Mouse (Mus musculus): ENCODE results near the gene Atxn2l.

Atxn2l gene

DNA sequence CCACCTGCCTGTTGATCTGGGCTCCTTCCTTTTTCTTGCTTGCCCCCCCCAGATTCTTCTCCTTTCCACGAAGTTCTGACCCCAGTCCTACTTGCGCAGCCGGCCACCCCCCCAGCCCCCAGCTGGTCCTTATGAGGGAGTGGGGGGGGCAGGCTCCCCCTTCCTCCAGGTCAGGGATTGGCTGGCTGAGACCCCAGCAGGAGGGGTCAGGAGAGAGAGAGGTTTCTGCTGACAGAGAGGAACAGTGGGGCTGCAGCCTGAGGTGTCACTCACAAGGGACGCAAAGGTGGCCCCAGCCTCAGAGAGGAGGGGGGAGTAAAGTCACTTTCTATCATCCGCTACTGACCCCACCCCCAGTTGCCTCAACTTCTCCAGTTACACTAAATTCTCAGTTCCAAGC, 40.2 kb downstream of the Atxn2l start, which contains the start of gene Atp2a1:
Gene Atp2a1, minus strand, starts transcription at position 105 of the 400 bp plus-strand sequence.
- DNase-seq (ENCODE audit: low spot score in 2 of 2), result no peak

DNA sequence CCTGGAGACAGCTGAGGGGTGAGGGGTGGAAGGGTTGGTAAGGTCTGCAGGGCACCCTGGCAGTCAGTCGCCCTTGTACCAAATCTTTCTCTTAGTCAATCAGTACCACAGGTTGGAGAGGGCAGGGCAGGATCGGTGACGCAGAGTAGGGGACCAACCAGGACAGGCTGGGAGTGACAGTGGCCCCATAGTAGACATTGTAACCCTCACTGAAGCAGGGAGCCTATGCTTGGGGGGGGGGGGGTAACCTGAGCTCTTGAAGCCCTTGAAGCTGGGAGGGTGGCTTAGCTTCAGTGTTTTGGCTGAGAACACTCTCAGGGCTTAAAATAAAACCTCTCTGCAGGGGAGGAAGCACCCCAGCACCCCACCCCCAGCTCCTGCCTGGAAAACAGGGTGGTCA, 41.6 kb downstream of the Atxn2l start:
- no peak for DNase-seq (ENCODE audit: low spot score in 2 of 2)

DNA sequence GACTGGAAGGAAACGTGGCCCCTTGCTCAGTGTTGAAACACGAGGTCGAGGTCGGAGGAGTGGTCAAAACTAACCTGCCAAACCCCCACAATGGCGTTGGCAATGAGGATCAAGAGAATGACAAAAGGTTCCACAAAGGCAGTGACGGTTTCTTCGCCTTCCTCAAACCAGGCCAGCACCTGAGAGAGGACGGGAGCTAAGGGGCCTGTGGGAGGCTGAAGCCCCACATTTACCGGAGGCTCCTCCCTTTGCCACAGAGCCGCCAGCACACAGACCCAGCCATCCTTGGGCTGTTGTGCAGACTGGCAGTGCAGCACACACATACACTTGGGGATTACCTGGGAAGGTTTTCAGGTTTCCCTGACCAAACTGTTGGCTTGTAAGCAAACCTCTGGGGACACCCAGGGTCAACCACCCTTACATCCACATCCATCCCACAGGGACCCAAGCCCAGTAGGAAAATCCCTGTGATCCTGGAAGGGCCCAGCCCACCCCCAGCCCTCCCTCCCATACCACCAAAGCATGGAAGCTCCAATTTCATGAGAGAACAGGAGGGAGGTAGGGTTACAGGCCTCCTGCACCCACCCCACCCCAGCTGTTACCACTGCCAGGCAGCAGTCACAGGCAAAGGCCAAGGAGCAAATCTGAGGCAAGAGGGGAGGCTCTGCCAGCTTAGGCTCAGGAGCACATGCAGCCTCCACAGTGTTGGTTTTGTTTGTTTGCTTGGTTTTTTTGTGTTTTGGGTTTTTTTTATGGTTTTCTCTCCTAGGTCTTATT, 42.4 kb downstream of the Atxn2l start:
- no peak for DNase-seq (ENCODE audit: low spot score in 2 of 2)

DNA sequence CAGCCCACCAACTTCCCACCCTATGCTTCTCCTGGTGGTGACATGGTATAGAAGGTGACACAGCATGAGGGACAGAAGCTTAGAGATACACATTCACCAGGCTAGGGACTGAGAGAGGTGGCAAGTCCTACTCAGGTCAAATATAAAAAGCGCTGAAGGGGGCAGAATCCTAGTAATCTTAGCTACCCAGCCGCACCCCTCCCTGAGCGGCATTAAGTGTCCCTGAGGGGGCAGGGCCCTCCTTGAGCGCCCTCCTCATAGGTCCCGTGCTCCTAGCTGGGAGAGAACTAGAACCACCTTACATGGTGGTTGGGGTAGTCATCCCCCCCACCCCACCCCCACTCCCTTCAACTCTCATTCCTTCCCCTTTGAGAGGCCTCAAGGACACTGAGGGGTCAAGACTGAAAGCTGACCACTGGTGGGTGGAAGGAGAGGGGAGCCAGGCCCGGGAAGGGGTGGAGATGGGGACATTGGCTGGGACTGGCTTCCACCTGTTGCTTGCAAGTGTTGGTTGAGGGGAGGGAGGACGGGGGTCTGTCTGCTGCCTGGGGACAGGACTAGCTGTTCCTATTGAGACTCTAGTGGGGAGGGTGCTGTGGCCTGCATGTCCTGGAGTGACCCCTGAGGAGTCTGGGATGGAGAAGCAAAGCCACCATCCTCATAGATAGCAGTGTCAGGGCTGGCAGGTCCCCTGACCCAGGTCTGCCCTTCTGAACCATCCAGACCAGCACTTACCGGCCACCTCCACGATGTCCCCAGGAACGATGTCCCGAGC, 44.2 kb downstream of the Atxn2l start:
- no peak for DNase-seq (ENCODE audit: low spot score in 2 of 2)

DNA sequence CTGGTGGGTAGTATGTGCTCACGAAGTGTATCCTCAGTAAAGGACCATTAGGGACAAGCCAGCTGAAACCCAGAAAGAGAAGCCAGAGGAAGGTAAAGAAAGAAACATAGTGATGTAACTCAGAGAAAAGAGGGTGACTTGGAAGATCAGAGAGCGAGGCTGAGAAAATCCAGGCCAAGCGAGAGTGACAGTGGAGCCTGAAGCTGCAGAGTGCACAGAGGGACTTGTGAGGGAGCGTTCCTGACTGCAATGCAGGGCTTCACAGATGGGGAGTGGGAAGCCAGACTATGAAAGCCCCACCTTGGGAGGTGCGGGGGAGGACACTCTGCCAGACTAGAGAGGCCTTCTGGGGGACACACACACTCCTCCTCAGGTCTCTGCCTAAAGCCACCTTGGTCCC, 45.0 kb downstream of the Atxn2l start:
- DNase-seq (ENCODE audit: low spot score in 2 of 2), result no peak

DNA sequence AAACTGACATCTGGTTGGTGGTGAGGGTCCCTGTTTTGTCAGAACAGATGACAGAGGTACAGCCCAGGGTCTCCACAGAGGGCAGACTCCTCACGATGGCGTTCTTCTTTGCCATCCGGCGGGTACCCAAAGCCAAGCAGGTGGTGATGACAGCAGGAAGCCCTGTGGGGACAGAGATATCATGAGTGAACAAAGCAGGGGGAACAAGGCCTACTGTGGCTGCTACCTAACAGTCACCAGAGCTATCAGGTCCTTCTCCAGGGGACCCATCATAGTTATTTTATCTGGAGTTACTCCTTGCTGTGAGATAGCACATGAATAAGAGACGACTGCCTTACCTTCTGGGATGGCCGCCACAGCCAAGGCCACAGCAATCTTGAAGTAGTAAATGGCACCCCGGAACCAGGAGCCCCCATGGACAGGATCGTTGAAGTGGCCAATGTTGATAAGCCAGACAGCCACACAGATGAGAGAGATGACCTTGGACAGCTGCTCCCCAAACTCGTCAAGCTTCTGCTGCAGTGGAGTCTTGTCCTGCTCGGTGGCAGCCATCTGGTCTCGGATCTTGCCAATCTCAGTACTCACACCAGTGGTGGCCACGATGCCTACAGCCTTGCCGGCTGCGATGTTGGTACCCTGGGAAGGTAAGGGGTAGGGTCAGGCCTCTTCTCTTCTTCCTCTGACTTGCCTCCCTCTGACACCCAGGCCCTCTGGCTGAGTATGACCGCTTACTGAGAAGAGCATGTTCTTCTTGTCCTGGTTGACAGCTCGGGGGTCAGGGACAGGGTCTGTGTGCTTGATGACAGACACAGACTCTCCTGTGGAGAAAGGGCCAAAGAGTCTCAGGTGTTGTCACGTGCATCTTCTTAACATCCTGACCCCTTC, 46.6 kb downstream of the Atxn2l start:
- no peak for DNase-seq (ENCODE audit: low spot score in 2 of 2)

DNA sequence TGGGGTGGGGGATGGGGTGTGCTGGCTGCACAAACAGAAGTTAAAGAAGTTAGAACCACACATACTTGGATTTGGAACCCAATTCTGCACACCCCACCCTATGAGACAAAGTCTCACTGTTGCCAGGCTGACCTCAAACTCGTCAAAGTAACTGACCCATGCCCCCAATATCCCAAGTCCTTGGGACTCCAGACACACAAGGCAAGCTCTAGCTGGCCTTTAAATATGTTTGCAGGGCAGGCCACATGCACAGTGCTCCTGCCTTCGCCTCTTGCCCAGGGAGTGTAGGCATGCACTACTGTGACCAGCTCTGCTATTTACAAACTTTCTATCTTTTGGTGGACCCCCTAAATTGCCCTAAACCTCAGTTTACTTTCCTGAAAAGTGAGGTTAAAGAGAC, 48.0 kb downstream of the Atxn2l start:
- DNase-seq (ENCODE audit: low spot score in 2 of 2), result no peak

DNA sequence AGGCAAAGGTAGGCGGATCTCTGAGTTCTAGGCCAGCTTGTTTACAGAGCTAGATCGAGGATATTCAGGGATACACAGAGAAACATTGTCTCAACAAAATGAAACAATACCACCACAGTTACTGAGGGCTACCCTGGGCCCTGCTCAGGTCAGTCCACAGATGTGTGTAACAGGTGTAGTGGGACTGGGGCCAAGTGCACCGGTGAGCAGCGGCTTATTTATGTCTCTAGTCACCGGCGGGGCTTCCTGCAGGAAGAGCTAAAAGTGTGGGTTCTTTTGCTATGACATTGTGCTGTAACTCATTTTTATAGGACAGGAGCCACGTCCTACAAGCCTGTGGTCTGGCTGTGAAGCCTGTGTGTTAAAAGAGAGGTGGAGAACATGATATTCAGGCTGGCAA, 49.4 kb downstream of the Atxn2l start:
- no peak for DNase-seq (ENCODE audit: low spot score in 2 of 2)

DNA sequence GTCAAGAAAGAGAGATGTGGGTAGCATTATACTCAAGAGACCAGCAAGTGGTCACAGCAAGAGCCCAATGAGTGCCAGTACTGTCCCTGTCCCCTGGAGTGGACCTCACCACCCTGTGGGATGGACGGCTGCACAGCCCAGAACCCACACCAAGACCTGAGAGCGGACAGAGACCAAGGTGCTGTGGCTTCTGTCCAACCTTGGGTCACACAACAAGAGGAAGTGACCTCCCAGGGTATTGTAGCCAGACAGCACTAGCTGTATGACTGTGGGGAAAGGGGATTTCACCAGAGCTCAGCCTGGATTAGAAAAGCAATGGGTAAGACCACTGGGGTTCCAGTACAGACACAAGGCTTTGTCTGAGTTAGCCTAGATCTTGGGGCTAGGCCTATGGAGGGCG, 51.0 kb downstream of the Atxn2l start:
- no peak for DNase-seq (ENCODE audit: low spot score in 2 of 2)

DNA sequence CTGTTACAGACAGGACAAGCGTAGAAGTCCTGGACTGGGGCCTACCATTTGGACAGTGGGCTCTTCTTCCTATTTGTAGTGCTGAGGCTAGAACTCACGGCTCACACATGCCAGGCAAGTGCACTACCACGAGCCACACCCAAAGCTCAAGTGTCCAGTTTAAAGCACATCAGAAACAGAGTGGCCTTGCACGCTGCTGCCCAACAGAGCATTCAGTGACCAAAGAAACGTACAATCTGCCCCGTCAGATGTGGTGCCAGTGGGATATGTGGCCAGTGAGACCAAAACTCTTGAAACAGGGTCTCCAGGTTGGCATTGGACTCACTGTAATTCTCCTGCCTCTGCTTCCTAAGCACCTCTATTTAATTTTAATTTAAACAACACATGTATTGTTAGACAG, 52.6 kb downstream of the Atxn2l start:
- no peak for DNase-seq (ENCODE audit: low spot score in 2 of 2)

DNA sequence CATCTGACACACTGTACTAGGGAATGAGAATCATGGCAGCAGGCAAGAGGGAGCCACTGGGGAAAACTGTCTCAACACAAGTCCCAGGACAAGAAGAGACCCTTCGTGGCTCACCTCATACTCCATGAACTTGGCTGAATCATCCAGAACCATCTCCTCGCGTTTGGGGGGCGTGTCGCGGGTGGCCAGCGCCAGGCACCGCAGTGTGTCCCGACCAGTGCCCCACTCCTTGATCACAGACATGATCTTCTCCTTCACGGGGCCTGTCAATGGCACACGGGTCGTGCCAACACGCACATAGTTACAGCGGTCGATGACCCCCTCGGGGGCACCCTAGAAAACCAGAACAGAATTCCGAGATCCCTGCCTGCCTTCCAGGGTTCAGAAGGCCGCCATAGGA, 53.2 kb downstream of the Atxn2l start:
- no peak for DNase-seq (ENCODE audit: low spot score in 2 of 2)

DNA sequence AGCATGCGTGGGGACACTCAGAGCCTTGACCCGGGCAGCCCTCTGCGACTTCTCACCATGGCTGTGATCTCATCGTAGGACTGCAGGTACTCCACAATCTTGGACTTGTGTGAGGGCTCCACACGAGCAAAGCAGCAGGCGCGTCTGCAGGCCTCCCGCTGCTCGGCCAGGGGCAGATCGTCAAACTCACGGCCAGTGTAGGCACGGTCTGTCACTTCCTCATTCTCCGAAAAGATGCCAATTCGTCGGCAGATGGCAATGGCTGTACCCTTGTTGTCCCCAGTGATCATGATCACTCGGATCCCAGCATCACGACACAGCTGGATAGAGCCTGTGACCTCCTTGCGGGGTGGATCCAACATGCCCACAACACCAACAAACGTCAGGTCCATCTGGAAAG, 54.8 kb downstream of the Atxn2l start:
- no peak for DNase-seq (ENCODE audit: low spot score in 2 of 2)

DNA sequence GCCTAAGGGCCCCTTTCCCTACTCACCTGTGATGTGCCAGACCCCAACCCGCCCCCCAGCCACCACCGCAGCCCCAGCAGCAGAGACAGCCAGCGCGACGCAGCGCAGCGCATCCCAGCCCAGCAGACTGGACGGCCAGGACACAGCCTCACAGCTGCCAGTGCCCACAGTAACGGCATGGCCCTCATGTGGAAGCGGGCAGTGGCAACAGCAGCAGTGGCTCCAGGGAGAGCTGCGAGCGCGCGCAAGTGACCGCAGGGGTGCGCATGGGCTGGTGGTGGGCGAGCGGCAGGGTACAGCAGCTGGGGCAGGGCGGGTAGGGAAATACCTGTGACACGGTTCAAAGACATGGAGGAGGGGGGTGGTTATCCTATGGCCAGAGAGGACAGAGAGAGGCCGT, 57.0 kb downstream of the Atxn2l start:
- DNase-seq (ENCODE audit: low spot score in 2 of 2), result no peak

DNA sequence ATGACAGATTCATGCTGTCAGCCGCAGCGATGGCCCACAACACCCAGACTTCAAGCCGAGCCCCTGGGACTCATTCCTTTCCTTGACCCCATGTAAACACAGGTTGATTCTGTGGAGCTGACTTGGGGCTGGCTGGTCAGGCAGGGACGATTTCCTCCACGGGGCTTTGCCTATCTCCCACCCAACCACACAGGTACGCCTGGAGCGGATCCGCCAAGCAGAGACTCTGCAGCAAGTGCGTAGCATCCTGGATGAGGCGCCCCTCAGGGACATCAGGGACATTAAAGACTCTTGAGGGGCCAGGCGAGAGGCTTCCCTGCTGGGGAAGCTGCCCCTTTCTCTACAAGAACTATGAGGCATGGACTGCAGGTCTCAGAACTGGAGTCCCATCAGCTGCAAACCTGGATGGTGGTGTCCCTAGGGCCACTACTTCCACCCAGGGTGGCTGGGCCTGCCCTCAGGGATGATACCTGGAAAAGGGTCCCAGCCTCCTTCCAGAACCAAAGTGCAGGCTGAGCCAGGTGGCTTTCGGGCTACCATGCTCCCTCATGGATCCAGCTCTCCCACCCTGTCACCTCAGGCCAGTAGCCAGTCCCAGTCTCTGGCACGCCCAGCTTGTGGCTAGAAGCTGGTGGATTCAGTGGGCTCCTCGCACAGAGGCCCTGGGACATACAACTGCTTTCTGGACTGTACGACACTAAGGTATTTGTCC, 58.0 kb downstream of the Atxn2l start:
- DNase-seq (ENCODE audit: low spot score in 2 of 2), result no peak

DNA sequence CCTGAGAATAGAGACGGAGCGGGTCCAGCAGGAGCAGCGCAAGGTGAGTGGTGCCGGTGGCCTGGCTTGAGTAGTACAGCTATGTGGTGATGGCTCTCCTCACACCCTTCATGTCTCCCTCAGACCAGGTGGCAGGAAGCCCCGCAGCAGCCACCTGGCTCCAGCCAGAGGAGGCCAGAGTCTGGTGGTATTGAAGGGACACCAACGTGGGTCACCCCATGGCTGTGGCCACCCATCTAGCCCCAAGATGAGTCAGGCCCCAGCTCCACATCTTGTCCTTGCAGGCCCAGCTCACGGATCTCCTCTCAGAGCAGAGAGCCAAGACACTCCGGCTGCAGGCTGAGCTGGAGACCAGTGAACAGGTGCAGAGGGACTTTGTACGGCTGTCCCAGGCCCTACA, 58.7 kb downstream of the Atxn2l start:
- no peak for DNase-seq (ENCODE audit: low spot score in 2 of 2)

DNA sequence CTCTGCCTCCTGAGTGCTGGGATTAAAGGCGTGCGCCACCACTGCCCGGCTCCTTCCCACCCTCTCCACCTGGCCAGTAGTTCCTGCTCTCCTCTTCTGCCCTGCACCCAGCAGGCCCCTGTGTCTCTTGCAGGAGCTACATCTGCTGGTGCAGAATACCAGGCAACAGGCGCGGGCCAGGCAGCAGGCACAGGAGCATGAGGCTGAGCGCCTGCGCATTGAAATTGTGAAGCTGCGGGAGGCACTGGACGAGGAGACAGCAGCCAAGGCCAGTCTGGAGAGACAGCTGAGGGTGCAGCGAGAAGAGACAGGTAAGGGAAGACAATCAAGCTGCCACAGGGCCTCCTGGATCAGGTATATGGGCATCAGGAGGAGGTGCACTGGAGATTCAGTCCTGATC, 59.2 kb downstream of the Atxn2l start:
- no peak for DNase-seq (ENCODE audit: low spot score in 2 of 2)

Measured in spleen, postnatal 36 days (tissue).